Mouse (Mus musculus) forebrain, embryonic 10.5 days (tissue): ENCODE data around the gene Epc2. TPM values are rescaled to one million over a fixed set of nuclear protein-coding genes. Genes with fewer than 3 reads are reported as not detected.

Experiments used
- DNase-seq: peaks from one replicate; pipeline ENCODE4 v3.0.0-alpha.2; 2017; ENCODE audit warnings: low spot score; ENCODE audit errors: extremely low spot score
- H3K27ac ChIP-seq: fragments of 300-500 bp; sonication (generic); 2 replicates; pipeline ENCODE4 v1.5.1; 2016; ENCODE audit warnings: mild to moderate bottlenecking
- H3K27me3 ChIP-seq: fragments of 300-500 bp; sonication (generic); 2 replicates; pipeline ENCODE4 v1.6.1; 2016; ENCODE audit warnings: mild to moderate bottlenecking; ENCODE audit not compliant: poor library complexity, severe bottlenecking
- H3K36me3 ChIP-seq: fragments of 300-500 bp; sonication (generic); replicated peaks from 2 replicates; pipeline ENCODE4 v1.6.1; 2016; ENCODE audit warnings: mild to moderate bottlenecking, moderate library complexity
- H3K4me1 ChIP-seq: fragments of 300-500 bp; sonication (generic); 2 replicates; pipeline ENCODE4 v1.6.1; 2016
- H3K4me3 ChIP-seq: fragments of 300-500 bp; sonication (generic); 2 replicates; pipeline ENCODE4 v1.5.1; 2016; ENCODE audit warnings: mild to moderate bottlenecking, moderate library complexity
- H3K9me3 ChIP-seq: fragments of 300-500 bp; sonication (generic); 2 replicates; pipeline ENCODE4 v1.6.1; 2016; ENCODE audit warnings: mild to moderate bottlenecking, moderate library complexity
- WGBS: fragments of 180-500 bp; shearing (Covaris S2); methylation state at CpG from one replicate; pipeline ENCODE4 v1.1.7; 2016; 5-methylcytosine and 5-hydroxymethylcytosine counted together
- polyA plus RNA-seq: library from polyadenylated mRNA; unstranded; fragments of >200 nt; fragmentation: Nextera tagmentation; extraction: Ambion mirVana; gene quantifications from 2 replicates; pipeline ENCODE4 v1.2.1, GENCODE M21; 2016

The Epc2 gene
- polyA plus RNA-seq, 1 experiment from 2014 or later: 8.6 TPM

- Histone ChIP-seq H3K36me3 (no peaks in the 10 kb centered on the region), H3K4me1 (no peaks in the 10 kb centered on the region), H3K27ac (no peak overlapping the region), H3K4me3 (no peak overlapping the region), H3K27me3 (no peaks in the 10 kb centered on the region), H3K9me3 (peaks cover 6% of the 10 kb centered on the region; the same call in 1 of the 2 replicates)
- whole genome bisulfite sequencing: 96% methylated on average over 2 of the region's 2 CpGs
- no peak for DNase-seq
Observed at GRCm38 (mm10) chr2:49583311-49583710, 132.0 kb downstream of the Epc2 start.

DNA sequence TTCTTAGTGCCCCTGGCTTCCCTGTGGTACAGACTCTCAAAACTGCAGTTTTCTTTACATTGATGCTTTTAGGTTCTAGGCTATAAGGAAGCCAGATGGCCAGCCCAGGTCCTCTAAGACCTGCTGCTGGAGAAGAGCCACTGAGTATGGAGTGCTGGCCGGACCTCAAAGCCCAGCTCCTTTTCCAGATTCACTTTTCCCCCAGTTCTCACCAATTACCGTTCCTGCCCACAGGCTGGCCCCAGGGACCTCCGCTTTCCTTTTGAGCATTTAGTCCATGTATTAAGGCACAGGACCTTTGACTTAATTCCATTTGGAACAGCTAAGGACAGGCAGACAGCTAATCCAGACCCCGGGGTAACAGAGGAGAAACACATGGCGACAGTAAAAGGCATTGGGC lies 139.2 kb downstream of the Epc2 start:
- H3K4me3 ChIP-seq: no peak overlapping the region
- H3K27me3 ChIP-seq: no peaks in the 10 kb centered on the region
- WGBS: 65% methylated on average over 5 of the region's 5 CpGs
- no peaks in the 10 kb centered on the region for H3K36me3 ChIP-seq
- no peaks in the 10 kb centered on the region; the same call in 1 of the 2 replicates for H3K4me1 ChIP-seq
- no peak for DNase-seq
- no peak overlapping the region for H3K27ac ChIP-seq
- H3K9me3 ChIP-seq: peaks cover 6% of the 10 kb centered on the region; the same call in 1 of the 2 replicates

GRCm38 (mm10) chr2:49592926-49593325 lies 141.6 kb downstream of the Epc2 start:
- H3K4me3 ChIP-seq: no peak overlapping the region
- no peaks in the 10 kb centered on the region for H3K27me3 ChIP-seq
- no peaks in the 10 kb centered on the region; the same call in 1 of the 2 replicates for H3K4me1 ChIP-seq
- no peak overlapping the region for H3K27ac ChIP-seq
- peaks cover under 1% of the 10 kb centered on the region; the same call in 1 of the 2 replicates for H3K9me3 ChIP-seq
- no peak for DNase-seq
- H3K36me3 ChIP-seq: no peaks in the 10 kb centered on the region

DNA sequence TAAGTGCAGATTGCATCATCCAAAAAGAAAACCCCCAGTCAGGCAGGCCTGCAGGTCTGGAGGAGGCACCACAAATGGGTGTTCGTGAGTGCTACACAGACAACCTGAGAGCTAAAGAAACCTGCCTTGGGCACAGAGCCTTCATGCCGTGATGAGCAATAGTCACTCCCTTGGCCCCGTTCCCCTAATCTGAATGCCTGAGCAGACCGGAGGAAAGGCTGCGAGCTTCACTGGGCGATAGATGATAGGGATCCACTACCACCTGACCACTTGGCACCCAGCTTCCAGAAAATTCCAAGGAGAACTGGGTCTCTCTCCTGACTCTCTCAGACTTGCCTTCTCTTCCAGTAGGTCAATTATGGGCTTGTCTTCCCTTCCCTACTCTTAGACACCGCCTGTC lies 143.6 kb downstream of the Epc2 start:
- H3K27ac ChIP-seq: no peak overlapping the region
- no peak for DNase-seq
- WGBS: 92% methylated on average over 7 of the region's 7 CpGs
- H3K9me3 ChIP-seq: no peaks in the 10 kb centered on the region
- peaks cover 8% of the 10 kb centered on the region for H3K4me1 ChIP-seq
- H3K36me3 ChIP-seq: no peaks in the 10 kb centered on the region
- H3K27me3 ChIP-seq: no peaks in the 10 kb centered on the region
- no peak overlapping the region for H3K4me3 ChIP-seq

DNA sequence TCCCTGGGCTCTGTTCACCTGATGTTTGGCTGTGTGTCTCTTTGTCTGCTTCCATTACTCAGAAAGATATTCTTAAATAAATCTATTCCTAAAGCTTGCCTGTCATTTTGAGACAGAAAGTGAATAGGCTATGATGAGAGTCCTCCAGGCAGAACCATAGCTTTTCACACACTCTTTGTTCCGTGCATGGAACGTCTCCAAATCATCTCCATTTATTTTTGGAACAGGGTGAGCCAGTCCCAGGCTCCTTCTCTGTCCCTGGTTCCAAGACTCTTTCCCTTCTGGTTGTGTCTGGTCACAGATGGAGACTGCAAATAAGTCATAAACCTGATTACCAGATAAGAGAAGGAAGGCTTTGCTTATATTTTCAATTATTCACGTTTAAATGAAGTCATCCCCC lies 145.0 kb downstream of the Epc2 start:
- WGBS: 87% methylated on average over 3 of the region's 3 CpGs
- no peaks in the 10 kb centered on the region for H3K27me3 ChIP-seq
- no peak for DNase-seq
- peaks cover 2% of the 10 kb centered on the region; the same call in 1 of the 2 replicates for H3K9me3 ChIP-seq
- H3K4me1 ChIP-seq: peaks cover 22% of the 10 kb centered on the region
- H3K36me3 ChIP-seq: no peaks in the 10 kb centered on the region
- no peak overlapping the region for H3K4me3 ChIP-seq
- H3K27ac ChIP-seq: no peak overlapping the region

DNA sequence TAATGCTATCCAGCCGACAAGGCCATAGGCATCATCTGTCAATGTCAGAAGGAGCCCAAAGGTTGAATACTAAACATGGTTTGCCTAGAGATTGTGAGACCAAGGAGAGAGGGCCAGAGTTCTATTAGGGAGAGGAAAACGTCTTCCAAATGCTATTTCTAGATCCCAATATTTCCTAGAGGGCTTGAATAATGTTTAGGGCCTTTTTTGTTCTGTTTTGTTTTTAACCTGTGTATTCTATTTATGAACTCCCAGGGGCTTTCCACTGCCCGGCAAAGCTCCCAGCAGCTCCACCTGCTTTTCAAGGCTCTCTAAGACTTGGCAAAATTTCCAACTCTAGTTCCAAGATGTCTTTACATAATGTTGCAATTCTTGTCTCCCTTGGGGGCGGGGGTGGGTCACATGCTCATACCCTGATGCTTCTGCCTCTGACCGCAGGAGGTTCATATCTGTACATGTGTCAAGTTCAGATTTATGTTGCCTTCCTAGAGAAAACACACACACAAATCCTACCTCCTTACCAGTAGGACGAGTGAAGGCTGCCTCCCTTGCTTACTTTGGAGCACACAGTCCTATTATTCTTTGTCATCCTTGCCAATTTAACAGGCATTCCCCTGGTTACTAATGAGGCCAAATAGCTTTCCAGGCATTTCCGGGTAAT lies 148.9 kb downstream of the Epc2 start:
- H3K27ac ChIP-seq: peak overlapping the region; percentile 60; the same call in 1 of the 2 replicates
- WGBS: 76% methylated on average over 7 of the region's 7 CpGs
- DNase-seq: no peak

More for the DNA sequence above, 148.9 kb downstream of the Epc2 start:
- Histone ChIP-seq H3K9me3 (peaks cover 8% of the 10 kb centered on the region; the same call in 1 of the 2 replicates), H3K27me3 (no peaks in the 10 kb centered on the region), H3K36me3 (no peaks in the 10 kb centered on the region), H3K4me1 (peaks cover 41% of the 10 kb centered on the region), H3K4me3 (no peak overlapping the region)

Other genes starting within 250 kb of the Epc2 start
- gene Kif5c, start 167.8 kb downstream of the Epc2 start, polyA plus RNA-seq: 30.9 and 35.8 TPM in 2 replicates